Mouse (Mus musculus) urinary bladder, postnatal 36 days (tissue): ENCODE measurements around the gene Trim75.
"Not testable (repeated sequence)": the region's sequence is repeated elsewhere in the genome, so short reads cannot be mapped to it uniquely, and the experiment has no call there.

Experiments
- DNase-seq, 2 experiments: peaks; one replicate each; pipeline ENCODE4 v3.0.0; 2022; ENCODE audit warnings: low spot score in 2 of 2, mixed read lengths in 1 of 2

Gene Trim75

DNA sequence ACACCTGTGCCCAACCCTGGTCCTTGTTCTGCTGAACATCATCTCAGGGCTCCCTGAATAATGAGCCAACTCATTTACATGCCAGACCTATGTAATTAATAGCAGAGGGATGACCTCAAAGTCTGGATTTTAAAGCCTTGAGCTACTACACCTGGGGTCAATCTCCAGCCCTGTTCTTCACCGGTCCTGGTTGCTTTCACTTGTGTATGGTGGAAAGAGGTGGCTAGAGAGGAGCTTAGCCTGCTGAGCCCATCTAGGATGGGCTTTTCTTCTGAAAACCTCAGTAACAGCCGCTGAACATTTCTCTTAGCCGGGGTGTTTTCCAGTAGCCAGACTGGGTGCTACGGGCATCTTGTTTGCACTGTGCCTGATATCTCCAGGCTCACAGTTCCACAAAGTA lies at the start of gene Trim75:
TSS of gene Trim75 (minus strand) at position 101 of the 400 bp plus-strand sequence.
- DNase-seq = no peak

DNA sequence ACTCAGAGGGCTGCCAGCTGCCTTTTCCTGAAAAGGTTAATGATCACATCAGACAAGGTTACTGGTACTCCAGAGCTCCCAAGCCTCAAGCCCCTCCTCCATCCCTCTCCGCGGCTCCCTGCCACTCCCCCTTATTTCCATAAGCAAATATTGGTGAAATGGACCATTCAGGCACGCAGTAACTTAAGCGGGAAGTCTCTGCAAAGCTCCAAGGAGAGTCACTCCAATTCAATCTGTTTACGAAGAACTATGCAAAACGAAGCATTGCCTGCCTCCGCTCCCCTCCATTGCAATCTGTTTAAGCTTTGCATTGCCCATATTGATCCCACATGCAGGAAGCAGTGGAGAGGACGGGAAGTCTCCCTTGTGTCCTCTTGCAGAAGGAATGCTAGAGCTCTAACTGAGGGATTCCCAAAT lies 49.5 kb upstream of the Trim75 start, which contains the start of gene Apela:
TSS of gene Apela (minus strand) at position 220 of the 417 bp plus-strand sequence.
- no peak for DNase-seq

DNA sequence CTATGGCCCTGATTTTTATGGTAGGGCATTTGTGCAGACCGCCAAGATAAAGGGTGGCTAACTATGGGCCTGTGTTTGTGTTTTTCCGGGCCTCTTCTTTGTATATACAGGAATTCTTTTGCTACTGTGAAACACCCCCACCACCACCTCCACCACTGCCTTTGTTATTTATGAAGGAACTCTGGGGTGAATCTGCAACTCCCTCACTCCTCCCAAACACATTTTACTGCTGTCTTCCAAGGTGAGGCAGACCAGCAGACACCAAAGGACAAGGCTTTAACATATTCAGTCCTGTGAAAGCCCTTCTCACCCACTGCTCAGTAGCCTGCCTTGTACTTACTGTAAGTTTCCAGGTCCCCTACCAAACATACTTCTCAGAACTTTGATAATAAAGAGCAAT lies 46.5 kb upstream of the Trim75 start:
- DNase-seq = no peak

DNA sequence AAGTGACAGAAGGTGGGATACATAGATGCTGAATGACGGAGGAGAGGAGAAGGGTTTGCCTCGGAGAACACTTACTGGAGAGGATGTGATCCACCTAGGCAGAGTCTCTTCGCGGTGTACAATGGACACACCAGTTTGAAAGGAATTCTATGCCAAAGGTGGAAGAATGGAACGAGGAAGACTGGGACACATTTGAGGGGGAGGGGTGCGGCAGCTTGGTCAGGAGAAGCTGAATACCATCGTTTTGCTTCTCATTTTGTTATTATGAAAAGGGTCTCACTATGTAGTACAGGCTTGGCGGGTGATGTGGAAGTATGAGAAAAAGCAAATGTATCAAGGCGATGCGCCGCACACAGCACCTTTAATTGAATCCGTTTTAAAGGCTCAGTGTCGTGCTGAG lies 45.4 kb upstream of the Trim75 start:
- no peak for DNase-seq

DNA sequence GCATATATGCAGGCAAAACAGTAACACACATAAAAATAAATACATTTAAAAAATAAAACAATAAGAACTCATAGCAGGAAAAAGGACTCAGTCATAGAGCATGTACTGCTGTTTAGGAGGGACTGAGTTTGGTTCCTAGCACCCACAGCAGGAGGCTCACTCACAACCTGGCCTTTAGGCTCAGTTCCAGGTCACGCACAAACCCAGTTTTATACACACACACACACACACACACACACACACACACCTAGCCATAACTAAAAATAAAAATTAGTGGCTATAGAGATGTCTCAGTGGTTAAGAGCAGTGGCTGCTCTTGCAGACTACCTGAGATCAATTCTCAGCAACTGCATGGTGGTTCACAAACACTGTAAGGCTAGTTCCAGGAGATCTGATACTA lies 44.5 kb upstream of the Trim75 start:
- DNase-seq = no peak

DNA sequence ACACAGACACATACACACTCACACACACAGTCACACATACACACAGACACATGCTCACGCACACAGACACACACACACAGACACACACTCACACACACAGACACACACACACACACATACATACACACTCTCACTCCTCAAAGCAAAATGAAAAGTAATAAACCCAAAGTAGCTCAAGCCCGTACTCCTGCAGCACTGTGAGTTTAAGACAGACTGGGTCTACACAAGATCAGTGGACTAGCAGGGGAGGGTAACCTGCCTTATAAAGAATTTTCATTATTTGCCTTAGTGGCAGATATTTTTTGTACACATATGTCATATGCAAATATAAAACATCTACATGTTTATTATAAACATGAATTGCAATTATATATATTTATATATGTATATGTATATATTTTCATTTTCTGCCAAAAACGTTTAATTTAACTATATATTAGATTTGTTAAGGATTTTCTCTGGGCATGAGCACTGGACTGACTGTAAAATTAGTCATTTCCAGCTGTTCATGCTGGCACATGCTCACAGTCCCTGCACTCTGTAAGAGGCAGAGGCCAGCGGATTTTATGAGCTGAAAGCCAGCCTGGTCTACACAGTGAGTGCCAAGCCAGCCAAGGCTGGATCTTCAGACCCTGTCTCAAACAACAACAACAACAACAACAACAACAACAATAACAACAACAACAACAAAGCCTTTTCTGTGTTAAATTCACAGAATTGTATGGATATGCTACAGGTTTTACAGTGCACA lies 43.3 kb upstream of the Trim75 start:
- DNase-seq = no peak

DNA sequence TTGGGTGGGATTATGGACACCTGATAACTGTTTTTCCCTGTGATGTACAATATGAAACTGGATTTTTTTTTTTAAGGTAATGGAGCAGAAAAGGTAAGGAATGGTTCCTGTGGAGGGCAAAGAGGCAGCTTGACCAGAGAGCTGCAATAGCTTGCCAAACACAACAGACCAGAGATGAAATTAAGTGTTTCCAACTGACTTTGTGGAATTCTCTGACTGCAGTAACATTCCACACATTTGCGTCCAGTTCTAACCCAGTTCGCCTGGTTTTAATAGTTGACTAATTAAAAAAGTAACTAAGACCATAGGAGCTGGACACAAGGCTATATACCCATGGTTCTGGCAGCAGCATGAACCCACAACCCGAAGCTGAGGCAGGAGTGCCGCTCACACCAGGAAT lies 42.1 kb upstream of the Trim75 start:
- DNase-seq = no peak

DNA sequence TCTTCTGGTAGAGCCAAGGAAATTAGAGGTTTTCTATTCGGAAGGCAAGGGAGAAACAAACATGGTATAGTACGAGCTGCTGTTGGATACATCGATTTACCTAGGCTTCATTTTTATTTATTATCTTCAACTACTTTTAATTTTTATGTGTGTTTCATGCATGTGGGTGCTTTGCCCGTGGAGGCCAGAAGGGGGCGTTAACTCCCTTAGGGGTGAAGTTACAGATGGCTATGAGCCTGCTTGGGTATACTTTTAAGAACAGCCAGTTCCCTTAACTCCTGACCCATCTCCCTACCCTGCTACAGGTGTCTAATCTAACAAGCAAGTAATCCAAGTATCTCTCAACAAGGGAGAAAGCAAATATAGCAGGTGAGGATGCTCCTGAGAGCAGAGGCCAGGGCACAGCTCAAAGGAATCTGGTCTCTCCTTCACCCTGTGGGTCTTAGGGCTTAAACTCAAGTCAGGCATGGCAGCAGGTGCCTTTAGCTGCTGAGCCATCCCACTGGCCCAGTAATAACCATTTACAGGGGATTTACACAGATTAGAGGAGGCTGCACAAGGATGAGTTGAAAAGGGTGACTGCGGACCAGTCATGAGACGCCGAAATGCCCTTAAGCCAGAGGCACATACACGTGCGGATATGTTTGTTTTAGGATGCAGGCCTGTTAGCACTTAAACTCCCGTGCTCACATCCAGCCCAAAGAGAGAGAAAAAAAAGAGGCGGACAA lies 41.5 kb upstream of the Trim75 start:
- DNase-seq = no peak

DNA sequence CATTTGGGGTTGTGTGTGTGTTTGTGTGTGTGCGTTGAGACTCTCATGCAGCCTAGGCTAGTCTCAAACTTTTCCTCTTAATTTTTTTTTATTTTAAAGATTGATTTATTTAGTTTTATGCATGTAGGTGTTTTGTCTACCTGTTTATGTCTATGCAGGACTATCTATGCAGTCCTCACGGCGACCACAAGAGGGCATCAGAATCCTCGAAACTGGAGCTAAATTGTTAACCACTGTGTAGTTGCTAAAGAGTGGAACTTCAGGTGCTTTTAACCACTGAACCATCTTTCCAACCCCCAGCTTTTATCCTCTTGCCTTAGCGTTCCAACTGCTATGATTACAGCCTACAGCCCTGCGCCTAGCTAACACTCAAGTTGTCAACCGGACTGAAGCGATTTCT lies 34.9 kb upstream of the Trim75 start:
- DNase-seq = peak; percentile 51 to 52

DNA sequence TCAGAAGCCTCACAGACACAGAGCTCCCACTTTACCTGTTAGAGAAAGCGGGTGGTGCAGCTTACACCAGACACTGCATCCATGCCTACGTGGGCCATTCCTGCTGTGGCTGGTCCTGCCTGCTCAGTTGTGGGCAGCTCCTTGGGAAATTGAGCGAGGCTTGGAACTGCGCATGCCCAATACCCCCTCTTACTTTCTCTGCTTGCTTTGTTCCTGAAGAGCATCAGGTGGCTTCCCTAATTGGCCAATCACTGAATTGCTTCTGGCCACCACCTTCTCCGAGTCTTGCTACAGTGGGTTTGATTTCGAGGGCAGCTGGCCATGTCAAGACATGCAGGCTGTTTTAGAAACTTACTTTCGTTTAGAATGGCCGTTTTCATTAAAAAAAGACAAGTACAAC lies 30.8 kb upstream of the Trim75 start, which contains the start of the genes Trim61 and Trim60:
TSS of gene Trim61 (minus strand) at position 101 of the 400 bp plus-strand sequence.
TSS of gene Trim60 (minus strand) at position 162 of the 400 bp plus-strand sequence.
- no peak for DNase-seq

DNA sequence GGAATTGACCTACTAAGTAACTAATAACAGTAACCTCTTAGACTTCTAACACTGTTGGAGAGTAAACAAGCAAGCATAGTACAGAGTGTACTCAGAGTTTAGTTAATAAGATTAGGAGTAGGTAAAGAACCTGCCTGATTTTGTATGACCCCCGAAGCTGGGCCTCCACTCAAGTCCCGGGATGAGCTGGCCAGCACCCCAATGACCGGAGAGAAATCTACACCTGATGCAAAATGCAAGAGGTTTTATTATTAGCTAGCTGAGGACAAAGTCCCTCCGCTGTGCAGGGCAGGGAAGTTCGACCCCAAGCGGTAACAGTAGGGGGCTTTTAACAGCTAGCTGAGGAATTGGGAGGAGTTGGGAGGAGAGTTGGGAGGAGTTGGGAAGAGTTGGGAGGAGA lies 20.0 kb upstream of the Trim75 start:
- DNase-seq = not testable (repeated sequence)

DNA sequence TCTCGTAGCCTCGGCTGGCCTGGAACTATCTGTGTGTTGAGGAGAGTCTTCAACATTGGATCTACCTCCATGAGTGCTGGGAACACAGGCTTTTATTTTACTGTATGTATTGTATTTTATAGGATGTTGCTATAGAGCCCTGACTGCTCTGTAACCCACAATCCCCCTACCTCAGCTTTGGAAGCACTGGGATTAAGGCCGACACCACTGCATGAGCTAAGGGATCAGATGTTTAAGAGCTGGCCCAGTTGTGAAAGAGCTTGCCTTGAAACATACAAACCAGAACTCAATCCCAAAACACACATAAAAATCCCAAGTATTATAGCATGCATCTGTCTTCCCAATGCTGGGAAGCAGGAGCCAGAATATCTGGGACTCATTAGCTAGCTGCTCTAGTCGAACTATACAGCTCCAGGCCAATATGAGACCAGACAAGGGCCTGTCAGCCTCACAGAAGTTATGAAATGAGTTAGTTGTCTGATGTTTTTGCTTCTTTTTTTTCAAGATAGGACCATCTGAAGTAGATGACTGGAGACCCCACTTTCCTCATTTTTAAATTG lies 11.3 kb upstream of the Trim75 start:
- no peak for DNase-seq

DNA sequence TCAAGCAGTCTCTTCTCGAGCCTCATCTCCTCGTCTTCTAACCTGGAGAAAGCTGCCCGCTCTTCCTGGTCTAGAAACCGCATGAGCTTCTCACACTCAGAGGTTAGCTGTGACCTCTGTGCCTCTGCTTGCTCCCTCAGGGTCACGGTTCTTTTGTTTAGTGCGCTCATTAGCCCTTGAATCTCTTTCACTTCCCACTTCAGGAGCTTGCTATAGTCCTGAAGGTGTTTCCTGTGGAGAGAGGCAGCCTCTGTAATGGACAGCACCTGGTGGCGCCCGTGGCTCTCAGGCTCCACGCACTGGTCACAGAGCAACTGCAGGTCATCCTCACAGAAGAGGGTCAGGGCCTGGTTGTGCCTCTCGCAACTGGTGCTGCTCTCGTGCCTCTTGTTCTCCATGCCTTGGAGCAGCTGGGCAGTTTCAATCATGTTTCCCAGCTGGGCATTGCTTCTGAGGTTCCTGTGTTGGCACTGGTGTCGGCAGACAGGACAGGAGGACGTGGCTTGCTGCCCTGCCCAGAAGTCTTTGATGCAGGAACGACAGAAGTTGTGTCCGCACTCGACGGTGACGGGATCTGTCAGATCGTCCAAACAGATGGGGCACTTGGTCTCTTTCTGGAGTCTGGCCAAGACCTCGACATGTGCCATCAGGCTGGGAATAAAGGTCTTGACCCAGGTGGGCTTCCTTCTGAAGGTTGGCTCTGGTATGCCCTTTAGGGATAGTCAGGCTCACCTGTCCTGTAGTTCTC lies 4.3 kb downstream of the Trim75 start:
- no peak for DNase-seq

DNA sequence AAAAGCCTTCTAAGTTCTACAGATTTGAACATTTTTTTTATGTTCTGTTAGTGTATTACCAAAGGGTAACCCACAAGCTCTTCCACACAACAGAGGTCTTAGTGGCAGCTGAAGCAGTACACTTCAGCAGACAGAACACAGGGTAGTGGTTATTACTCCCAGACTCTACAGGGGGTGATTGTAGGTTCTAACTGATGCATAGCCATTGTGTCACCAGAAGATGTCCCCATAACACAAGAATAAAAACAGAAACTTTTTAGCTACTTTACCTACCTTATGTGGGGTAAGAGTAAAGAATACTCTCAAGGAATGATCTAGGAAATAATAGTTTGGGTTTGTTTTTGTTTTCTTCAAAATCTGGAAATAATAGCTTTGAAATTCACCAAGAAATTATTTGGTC lies 24.8 kb downstream of the Trim75 start:
- DNase-seq = no peak

DNA sequence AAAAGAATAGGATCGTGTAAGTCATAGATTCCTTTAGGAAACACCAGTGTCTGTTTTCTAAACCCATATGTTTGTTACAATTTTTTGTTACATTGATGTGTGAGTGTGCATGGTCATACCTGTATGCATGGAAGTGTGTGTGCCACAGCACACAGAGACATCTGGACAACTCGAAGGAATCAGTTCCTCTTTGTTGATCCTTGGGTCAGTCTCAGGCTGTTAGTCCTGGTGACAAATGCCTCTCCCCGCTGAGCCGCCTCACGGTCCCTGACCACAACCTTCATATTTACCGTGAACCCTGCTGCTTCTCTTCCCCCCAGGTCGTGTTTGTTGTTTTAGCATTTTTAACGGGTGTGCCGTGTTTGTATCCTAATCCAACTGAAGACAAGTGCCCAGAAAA lies 28.6 kb downstream of the Trim75 start:
- no peak for DNase-seq

DNA sequence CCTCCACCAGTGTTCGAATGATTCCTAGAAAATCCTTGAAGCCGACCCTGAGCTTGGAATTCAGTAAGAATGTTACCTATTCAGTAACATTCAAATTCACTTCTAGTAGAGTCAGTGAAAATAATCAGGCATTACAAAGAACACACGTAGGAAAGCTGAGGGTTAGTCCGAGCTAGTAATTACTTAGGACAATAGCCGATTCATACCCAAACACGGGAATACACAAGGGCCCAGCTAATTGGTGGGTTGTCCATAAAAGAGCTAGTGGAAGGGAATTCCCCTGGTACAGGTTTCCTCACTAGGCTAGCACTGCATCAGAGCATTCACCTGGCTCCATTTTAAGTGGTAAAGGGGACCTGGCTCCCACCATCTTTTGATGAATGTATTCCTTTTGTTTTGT lies 35.5 kb downstream of the Trim75 start:
- DNase-seq = no peak

DNA sequence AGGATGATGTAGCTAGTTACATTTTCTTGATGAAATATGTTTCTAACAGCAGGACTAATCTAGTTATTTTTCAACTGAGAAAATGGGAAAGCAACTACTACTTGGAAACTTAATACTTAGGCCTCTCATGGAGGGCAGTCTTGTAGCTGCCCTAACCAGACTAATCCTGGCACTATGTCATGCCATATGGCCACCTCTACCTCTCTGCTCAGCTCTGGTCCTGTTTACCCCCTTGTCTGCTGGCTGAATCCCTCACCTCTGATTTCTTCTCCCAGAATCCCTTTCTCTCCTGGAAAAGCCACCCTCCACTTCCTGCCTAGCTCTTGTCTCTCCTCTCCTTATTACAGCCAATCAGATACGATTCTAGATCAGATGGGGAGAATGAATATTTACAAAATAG lies 39.3 kb downstream of the Trim75 start:
- no peak for DNase-seq

DNA sequence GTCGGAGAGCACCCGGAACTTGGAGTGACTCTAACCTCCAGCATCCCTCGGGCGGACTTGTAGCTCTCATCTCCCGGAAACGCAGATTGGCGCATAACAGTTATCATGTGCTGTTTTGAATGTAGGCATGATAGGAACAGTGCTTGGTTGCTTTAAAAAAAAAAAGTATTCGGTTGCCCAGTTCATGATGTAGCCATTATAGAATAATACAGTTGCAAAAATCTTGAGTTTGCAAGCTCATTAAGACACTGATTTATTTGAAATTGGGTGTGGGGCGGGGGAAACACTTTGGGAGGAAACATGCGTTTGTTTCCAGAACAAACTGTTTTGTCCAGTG lies 40.0 kb downstream of the Trim75 start:
- no peak for DNase-seq

DNA sequence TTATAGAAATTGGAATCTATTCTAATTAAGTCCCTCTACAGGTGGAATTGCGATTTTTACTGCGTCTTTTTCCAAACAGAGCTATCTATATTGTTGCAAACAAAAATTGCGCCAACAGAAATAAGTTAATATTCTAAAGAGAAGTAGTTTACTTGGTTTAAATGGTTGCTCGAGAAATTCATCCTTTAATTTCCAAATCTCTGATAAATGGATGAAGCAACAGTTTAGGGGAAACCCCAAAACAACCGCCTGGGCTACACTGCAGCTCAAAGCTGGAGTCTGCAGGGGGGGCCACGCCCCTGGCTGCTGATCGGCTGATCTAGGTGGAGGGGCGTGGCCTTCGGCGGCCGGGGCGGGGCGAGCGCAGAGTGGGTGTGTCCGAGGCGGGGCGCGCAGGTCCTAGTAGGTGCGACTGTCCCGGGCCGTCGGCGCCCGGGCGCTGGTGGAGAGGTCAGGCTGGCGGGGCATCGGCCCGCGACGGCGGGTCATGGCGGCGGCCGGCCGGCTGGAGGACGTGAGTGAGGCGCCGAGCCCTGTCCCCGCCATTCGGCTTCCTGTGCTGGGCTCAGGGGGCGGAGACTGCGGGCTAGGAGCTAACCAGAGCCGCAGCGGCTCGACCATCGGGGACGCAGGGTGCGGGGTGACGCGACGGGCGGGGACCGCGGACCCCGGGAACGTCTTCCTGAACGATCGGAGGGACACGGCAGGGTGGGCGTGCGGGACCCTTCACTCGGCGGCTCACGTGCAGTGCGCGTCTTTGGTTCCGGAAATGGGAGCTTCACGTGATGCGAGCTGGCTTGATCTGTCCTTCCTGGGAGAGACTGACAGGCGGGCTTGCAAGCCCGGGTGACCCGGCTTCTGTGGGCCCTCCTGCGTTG lies 40.6 kb downstream of the Trim75 start, which contains the start of gene Tmem192:
TSS of gene Tmem192 (plus strand) at position 366 of the 878 bp plus-strand sequence.
- peak; percentile 97 to 99 for DNase-seq

DNA sequence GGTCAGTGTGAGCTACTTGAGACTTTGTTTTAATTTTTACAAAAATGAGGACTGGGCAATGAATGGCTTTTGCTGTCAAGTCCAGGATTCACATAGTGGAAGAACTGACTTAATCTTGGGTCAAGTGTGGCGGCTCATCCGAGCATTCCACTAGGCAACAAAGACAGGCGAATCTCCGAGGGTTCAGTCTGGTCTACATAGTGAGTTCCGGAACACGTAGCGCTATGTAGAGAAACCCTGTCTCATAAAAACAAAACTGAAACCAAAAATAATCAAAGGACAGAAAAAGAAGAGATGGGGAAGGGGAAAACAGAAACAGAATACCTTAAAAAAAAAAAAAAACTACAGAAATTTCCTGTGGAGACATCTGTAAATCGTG lies 41.2 kb downstream of the Trim75 start:
- DNase-seq = no peak

DNA sequence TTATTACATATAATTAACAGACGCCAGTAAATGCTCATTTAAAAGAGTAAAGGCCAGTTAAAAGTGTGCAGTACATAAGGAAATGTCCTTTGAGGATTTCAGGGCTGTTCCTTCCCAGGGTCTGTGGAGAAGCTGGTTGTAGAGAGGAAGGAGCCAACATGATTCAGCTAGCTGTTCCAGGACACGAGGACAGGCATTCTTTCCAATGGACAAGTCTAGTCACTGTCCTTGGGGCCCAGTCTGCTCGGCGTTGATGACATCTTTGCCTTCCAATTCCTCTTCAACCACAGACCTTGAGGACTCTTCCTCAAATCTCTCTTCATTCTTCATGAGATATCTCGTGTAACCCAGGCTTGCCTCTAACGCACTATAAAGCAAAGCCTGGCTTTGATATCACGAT lies 42.0 kb downstream of the Trim75 start:
- no peak for DNase-seq
